Mouse (Mus musculus) midbrain, embryonic 14.5 days (tissue): ENCODE results near the gene St5. TPM values are rescaled to one million over a fixed set of nuclear protein-coding genes. Genes with fewer than 3 reads are reported as not detected.

Experiments used
- ATAC-seq: fragments of 200-750 bp; cut with Nextera tagmentation; 2 replicates; pipeline ENCODE4 v1.8.0; 2017; ENCODE audit warnings: moderate number of reproducible peaks, moderate library complexity; ENCODE audit not compliant: low FRiP score, low TSS enrichment
- DNase-seq: peaks from one replicate; pipeline ENCODE4 v3.0.0-alpha.2; 2015
- H3K27ac ChIP-seq: fragments of 300-500 bp; sonication (generic); replicated peaks from 2 replicates; pipeline ENCODE4 v1.5.1; 2014; ENCODE audit warnings: mild to moderate bottlenecking, low read depth, low read length, moderate library complexity
- H3K27me3 ChIP-seq: fragments of 300-500 bp; sonication (generic); 2 replicates; pipeline ENCODE4 v1.6.1; 2014; ENCODE audit warnings: low read length, control low read depth, mixed read lengths; ENCODE audit not compliant: control insufficient read depth, insufficient read depth
- H3K36me3 ChIP-seq: fragments of 300-500 bp; sonication (generic); 2 replicates; pipeline ENCODE4 v1.6.1; 2014; ENCODE audit warnings: low read length, control low read depth; ENCODE audit not compliant: control insufficient read depth, insufficient read depth
- H3K4me1 ChIP-seq: fragments of 300-500 bp; sonication (generic); 2 replicates; pipeline ENCODE4 v1.6.1; 2014; ENCODE audit warnings: mild to moderate bottlenecking, antibody characterized with exemption, low read length, control low read depth; ENCODE audit not compliant: control insufficient read depth, insufficient read depth
- H3K4me2 ChIP-seq: fragments of 300-500 bp; sonication (generic); 2 replicates; pipeline ENCODE4 v1.6.1; 2014; ENCODE audit warnings: mild to moderate bottlenecking, low read length, moderate library complexity
- H3K4me3 ChIP-seq: fragments of 300-500 bp; sonication (generic); replicated peaks from 2 replicates; pipeline ENCODE4 v1.5.1; 2014; ENCODE audit warnings: low read depth, low read length
- H3K9ac ChIP-seq: fragments of 300-500 bp; sonication (generic); replicated peaks from 2 replicates; pipeline ENCODE4 v1.6.1; 2014; ENCODE audit warnings: mild to moderate bottlenecking, low read length, moderate library complexity
- H3K9me3 ChIP-seq: fragments of 300-500 bp; sonication (generic); 2 replicates; pipeline ENCODE4 v1.6.1; 2016; ENCODE audit warnings: low read length, control low read depth, mixed read lengths; ENCODE audit not compliant: control insufficient read depth
- WGBS: fragments of 180-500 bp; shearing (Covaris S2); extraction: QIAGEN DNeasy Blood & Tissue Kit; methylation state at CpG from one replicate; pipeline ENCODE4 v1.1.7; 2014; 5-methylcytosine and 5-hydroxymethylcytosine counted together
- polyA plus RNA-seq: library from polyadenylated mRNA; unstranded; fragments of >200 nt; fragmentation: Nextera tagmentation; extraction: Ambion mirVana; gene quantifications from 2 replicates; pipeline ENCODE4 v1.2.1, GENCODE M21; 2014

The St5 gene
- polyA plus RNA-seq, 1 experiment from 2014 or later: 16.4 TPM

GRCm38 (mm10) chr7:109544792-109545191 is 158.6 kb downstream of the St5 start:
- ATAC-seq: no peak
- no peaks in the 10 kb centered on the region for H3K4me1 ChIP-seq
- H3K4me2 ChIP-seq: no peak overlapping the region
- H3K36me3 ChIP-seq: 0 out of 2 replicates have a peak, but pooled peaks cover 3% of the 10 kb centered on the region
- 84% methylated on average over 5 of the region's 5 CpGs for WGBS
- no peaks in the 10 kb centered on the region for H3K27me3 ChIP-seq
- no peak overlapping the region for H3K4me3 ChIP-seq
- no peaks in the 10 kb centered on the region for H3K9me3 ChIP-seq
- DNase-seq: no peak
- H3K9ac ChIP-seq: no peak overlapping the region
- H3K27ac ChIP-seq: 0 out of 2 replicates have a peak overlapping the region, but pooled peaks have one; percentile 22

GRCm38 (mm10) chr7:109542364-109542628 is 161.1 kb downstream of the St5 start:
- Histone ChIP-seq H3K4me2 (no peak overlapping the region), H3K4me1 (no peaks in the 10 kb centered on the region), H3K4me3 (no peak overlapping the region), H3K36me3 (0 out of 2 replicates have a peak, but pooled peaks cover 3% of the 10 kb centered on the region), H3K9ac (no peak overlapping the region), H3K9me3 (no peaks in the 10 kb centered on the region), H3K27ac (no peak overlapping the region), H3K27me3 (no peaks in the 10 kb centered on the region)
- ATAC-seq (no peak), DNase-seq (no peak)
- WGBS: 90% methylated on average over 3 of the region's 3 CpGs

GRCm38 (mm10) chr7:109541609-109542363 is 161.6 kb downstream of the St5 start:
- 93% methylated on average over 10 of the region's 10 CpGs for WGBS
- Histone ChIP-seq H3K9me3 (no peaks in the 10 kb centered on the region), H3K4me2 (no peak overlapping the region), H3K27ac (no peak overlapping the region), H3K4me3 (no peak overlapping the region), H3K4me1 (0 out of 2 replicates have a peak, but pooled peaks cover 3% of the 10 kb centered on the region), H3K36me3 (0 out of 2 replicates have a peak, but pooled peaks cover 3% of the 10 kb centered on the region), H3K27me3 (no peaks in the 10 kb centered on the region), H3K9ac (no peak overlapping the region)
- ATAC-seq (no peak), DNase-seq (no peak)

- no peak overlapping the region for H3K4me3 ChIP-seq
These were observed 162.5 kb downstream of the St5 start for GRCm38 (mm10) chr7:109540902-109541301.

GRCm38 (mm10) chr7:109536451-109536946 is 166.9 kb downstream of the St5 start:
- peak overlapping the region; percentile 3 for H3K27ac ChIP-seq
- WGBS: 50% methylated on average over 4 of the region's 4 CpGs
- peak; percentile 57 for ATAC-seq
- no peaks in the 10 kb centered on the region for H3K27me3 ChIP-seq
- H3K4me1 ChIP-seq: 0 out of 2 replicates have a peak, but pooled peaks cover 5% of the 10 kb centered on the region
- no peak overlapping the region for H3K4me2 ChIP-seq
- H3K9ac ChIP-seq: no peak overlapping the region
- peak; percentile 76 for DNase-seq
- no peaks in the 10 kb centered on the region for H3K9me3 ChIP-seq
- H3K36me3 ChIP-seq: no peaks in the 10 kb centered on the region
- no peak overlapping the region for H3K4me3 ChIP-seq

More at GRCm38 (mm10) chr7:109540902-109541301, 162.5 kb downstream of the St5 start:
- no peak overlapping the region for H3K9ac ChIP-seq
- H3K4me2 ChIP-seq: no peak overlapping the region
- no peak overlapping the region for H3K27ac ChIP-seq
- DNase-seq (no peak), ATAC-seq (no peak)
- no peaks in the 10 kb centered on the region for H3K9me3 ChIP-seq
- H3K27me3 ChIP-seq: no peaks in the 10 kb centered on the region
- H3K36me3 ChIP-seq: 0 out of 2 replicates have a peak, but pooled peaks cover 3% of the 10 kb centered on the region
- 0 out of 2 replicates have a peak, but pooled peaks cover 5% of the 10 kb centered on the region for H3K4me1 ChIP-seq

- Histone ChIP-seq H3K4me2 (no peak overlapping the region), H3K9me3 (no peaks in the 10 kb centered on the region), H3K27me3 (no peaks in the 10 kb centered on the region), H3K4me1 (0 out of 2 replicates have a peak, but pooled peaks cover 5% of the 10 kb centered on the region), H3K9ac (no peak overlapping the region), H3K27ac (no peak overlapping the region), H3K36me3 (no peaks in the 10 kb centered on the region), H3K4me3 (no peak overlapping the region)
- whole genome bisulfite sequencing: 94% methylated on average over 3 of the region's 3 CpGs
- DNase-seq (no peak), ATAC-seq (no peak)
These were observed 168.5 kb downstream of the St5 start for GRCm38 (mm10) chr7:109534921-109535320.

- Histone ChIP-seq H3K4me1 (0 out of 2 replicates have a peak, but pooled peaks cover 5% of the 10 kb centered on the region), H3K9me3 (no peaks in the 10 kb centered on the region), H3K9ac (no peak overlapping the region), H3K27ac (no peak overlapping the region), H3K4me3 (no peak overlapping the region), H3K27me3 (no peaks in the 10 kb centered on the region), H3K36me3 (no peaks in the 10 kb centered on the region), H3K4me2 (no peak overlapping the region)
- WGBS: 88% methylated on average over 4 of the region's 4 CpGs
- DNase-seq: no peak
- no peak for ATAC-seq
These were observed 169.5 kb downstream of the St5 start for GRCm38 (mm10) chr7:109533888-109534287.

- H3K36me3 ChIP-seq: no peaks in the 10 kb centered on the region
- H3K27me3 ChIP-seq: no peaks in the 10 kb centered on the region
- H3K4me2 ChIP-seq: no peak overlapping the region
- ATAC-seq: no peak
- WGBS: 89% methylated on average over 4 of the region's 4 CpGs
- no peak overlapping the region for H3K27ac ChIP-seq
- no peak overlapping the region for H3K9ac ChIP-seq
- no peak overlapping the region for H3K4me3 ChIP-seq
- H3K4me1 ChIP-seq: 0 out of 2 replicates have a peak, but pooled peaks cover 5% of the 10 kb centered on the region
- no peaks in the 10 kb centered on the region for H3K9me3 ChIP-seq
- no peak for DNase-seq
These were observed 170.3 kb downstream of the St5 start for GRCm38 (mm10) chr7:109533129-109533528.

GRCm38 (mm10) chr7:109532691-109533090 is 170.7 kb downstream of the St5 start:
- H3K4me1 ChIP-seq: 0 out of 2 replicates have a peak, but pooled peaks cover 5% of the 10 kb centered on the region
- no peak for DNase-seq
- 0 out of 2 replicates have a peak overlapping the region, but pooled peaks have one; percentile 7 for H3K9ac ChIP-seq
- no peaks in the 10 kb centered on the region for H3K27me3 ChIP-seq
- H3K4me3 ChIP-seq: no peak overlapping the region
- ATAC-seq: no peak
- H3K4me2 ChIP-seq: no peak overlapping the region
- no peaks in the 10 kb centered on the region for H3K9me3 ChIP-seq
- H3K27ac ChIP-seq: no peak overlapping the region
- 76% methylated on average over 3 of the region's 3 CpGs for WGBS
- H3K36me3 ChIP-seq: no peaks in the 10 kb centered on the region
